In the genomic region with DNA sequence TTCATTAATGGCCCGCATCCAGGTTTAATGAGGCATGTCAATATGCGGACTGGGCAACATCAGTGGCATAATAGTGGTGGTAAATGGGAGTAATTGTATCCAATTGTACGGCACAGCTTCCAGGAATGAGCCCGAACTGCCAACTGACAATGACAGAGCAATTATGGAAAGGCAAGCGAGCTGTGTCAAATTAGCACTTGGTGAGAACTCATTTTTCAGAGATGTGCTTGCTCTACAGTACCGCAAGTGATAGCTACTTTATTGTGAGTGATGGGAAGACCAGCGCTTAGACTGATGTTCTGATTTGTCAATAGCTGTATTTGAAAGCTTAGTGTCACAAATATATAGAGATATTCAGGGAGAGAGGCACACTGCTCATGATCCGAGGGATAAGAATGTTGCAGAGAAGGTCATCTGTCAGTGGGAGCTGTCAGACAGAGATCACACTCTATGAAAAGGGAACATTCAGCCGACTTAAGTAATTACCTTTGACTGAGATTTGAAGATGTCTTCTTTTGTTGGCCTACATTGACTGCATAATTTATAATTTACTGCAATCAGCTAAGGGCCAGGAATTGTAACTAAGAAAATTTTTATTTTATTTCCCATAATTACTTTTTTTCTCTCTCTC, we compare ENCODE assay signal across 13 mouse cellular contexts.
A peak's percentile ranks its signal among the peaks of the same experiment; 100 is the strongest.
DNase-seq lines count a peak whose midpoint lies in the region; ATAC-seq and TF ChIP-seq lines count a peak whose summit lies in the region.
"Had no signal": no experiment of that assay in that cellular context is flagged by ENCODE, and none has a peak within 500 bp of the region (broad histone marks: within the 10 kb centered on the region; RNA-seq: fewer than 3 reads in every experiment).

No protein-coding gene starts in this region.

- no peaks in the 10 kb centered on the region for H3K9me3 ChIP-seq in kidney, embryonic 15.5 days (replicated peaks)
- H3K9me3 ChIP-seq in hindbrain, postnatal 0 days (ENCODE audit: low read length) = no peaks in the 10 kb centered on the region
- no peaks in the 10 kb centered on the region for H3K9me3 ChIP-seq in neural tube, embryonic 15.5 days (replicated peaks)

- no peak overlapping the region for H3K9ac ChIP-seq in kidney, embryonic 15.5 days
- no peak overlapping the region for H3K9ac ChIP-seq in hindbrain, postnatal 0 days (replicated peaks; ENCODE audit: low read length)
- H3K9ac ChIP-seq in neural tube, embryonic 15.5 days (replicated peaks) = no peak overlapping the region
- H3K9ac ChIP-seq: liver, embryonic 14.5 days had no signal

- H3K27me3 ChIP-seq in kidney, embryonic 15.5 days = no peaks in the 10 kb centered on the region
- no peaks in the 10 kb centered on the region for H3K27me3 ChIP-seq in hindbrain, postnatal 0 days (ENCODE audit: insufficient read depth, low read length)
- H3K27me3 ChIP-seq in neural tube, embryonic 15.5 days (replicated peaks) = no peaks in the 10 kb centered on the region

- DNase-seq in kidney, postnatal 10 days = no peak
- DNase-seq in embryo, embryonic 11 days = peak; percentile 10
- peak; percentile 55 for DNase-seq in hindbrain, postnatal 0 days (ENCODE audit: low spot score)
- no peak for DNase-seq in heart, adult 9 months (ENCODE audit: low spot score in 2 of 2)
- no peak for DNase-seq in gastrocnemius, postnatal 25 days
- DNase-seq: adrenal gland, postnatal 25 days; cerebellum, postnatal 36 days had no signal

- no peaks in the 10 kb centered on the region for H3K36me3 ChIP-seq in kidney, embryonic 15.5 days
- H3K36me3 ChIP-seq in hindbrain, postnatal 0 days (ENCODE audit: insufficient read depth, low read length) = no peaks in the 10 kb centered on the region
- no peaks in the 10 kb centered on the region for H3K36me3 ChIP-seq in neural tube, embryonic 15.5 days

- no peak overlapping the region for H3K4me2 ChIP-seq in kidney, embryonic 15.5 days
- H3K4me2 ChIP-seq in hindbrain, postnatal 0 days (ENCODE audit: low read depth, low read length) = no peak overlapping the region
- no peak overlapping the region for H3K4me2 ChIP-seq in neural tube, embryonic 15.5 days

- peak; percentile 74 for ATAC-seq in kidney, embryonic 15.5 days (replicated peaks; ENCODE audit: low FRiP score)
- peak; percentile 79 for ATAC-seq in hindbrain, postnatal 0 days
- ATAC-seq in neural tube, embryonic 15.5 days (ENCODE audit: low FRiP score) = peak; percentile 78
- ATAC-seq in megakaryocyte-erythroid progenitor cell, adult 5-6 weeks (replicated peaks; ENCODE audit: low FRiP score, low TSS enrichment, poor library complexity, severe bottlenecking) = no peak
- ATAC-seq: CD4-positive, CD25-positive, alpha-beta regulatory T cell, adult 4 months had no signal

- H3K4me1 ChIP-seq in kidney, embryonic 15.5 days = no peaks in the 10 kb centered on the region
- H3K4me1 ChIP-seq in hindbrain, postnatal 0 days (ENCODE audit: insufficient read depth, low read length) = no peaks in the 10 kb centered on the region
- H3K4me1 ChIP-seq in neural tube, embryonic 15.5 days = peaks cover 6% of the 10 kb centered on the region; the same call in 1 of the 2 replicates

- H3K27ac ChIP-seq in kidney, embryonic 15.5 days = no peak overlapping the region
- H3K27ac ChIP-seq in hindbrain, postnatal 0 days = no peak overlapping the region
- no peak overlapping the region for H3K27ac ChIP-seq in neural tube, embryonic 15.5 days (replicated peaks)
- H3K27ac ChIP-seq: liver, embryonic 14.5 days; macrophage had no signal

- 47% methylated on average over 9 of the region's 9 CpGs for WGBS in kidney, embryonic 15.5 days
- 18% methylated on average over 9 of the region's 9 CpGs for WGBS in hindbrain, postnatal 0 days
- 14% methylated on average over 9 of the region's 9 CpGs for WGBS in neural tube, embryonic 15.5 days

- H3K4me3 ChIP-seq in kidney, embryonic 15.5 days (replicated peaks) = no peak overlapping the region
- H3K4me3 ChIP-seq in hindbrain, postnatal 0 days (ENCODE audit: low read length) = no peak overlapping the region
- H3K4me3 ChIP-seq in neural tube, embryonic 15.5 days (replicated peaks) = no peak overlapping the region

- TF ChIP-seq CTCF in hindbrain, postnatal 0 days (IDR thresholded peaks at IDR 0.05; ENCODE audit: low read depth) = no peak

Comparison
In these comparisons a context has a peak if more than half of its experiments do, and no peak if none do; other contexts are left out.
1. DNase-seq: peak in embryo, embryonic 11 days (single experiment) and hindbrain, postnatal 0 days (single experiment); none in kidney, postnatal 10 days (single experiment), heart, adult 9 months (0 of 2) and gastrocnemius, postnatal 25 days (single experiment).